Mouse (Mus musculus) ES-Bruce4 (cell line): ENCODE measurements at regions not wholly inside any gene's neighbourhood (a gene's known extent, or its start where the extent isn't known, plus 50 kb on each side); places are given as distances from the start of the nearest gene placed in this dataset.

Experiments
- CTCF ChIP-seq: IDR thresholded peaks from one replicate; pipeline ENCODE4 v1.8.1; 2011; ENCODE audit warnings: low read depth, low read length
- POLR2A ChIP-seq: IDR thresholded peaks from one replicate; pipeline ENCODE4 v1.8.1; 2011; ENCODE audit warnings: low read length; ENCODE audit not compliant: insufficient read depth

GRCm38 (mm10) chr11:31464844-31465243 is 95.0 kb upstream of the Stc2 start:
- no peak for TF ChIP-seq CTCF
- TF ChIP-seq POLR2A, result no peak
